Mouse (Mus musculus) midbrain, embryonic 11.5 days (tissue): Measurements from ENCODE around the gene Asap2. TPM values are rescaled to one million over a fixed set of nuclear protein-coding genes. Genes with fewer than 3 reads are reported as not detected.

Experiments
- ATAC-seq: fragments of 200-750 bp; cut with Nextera tagmentation; 2 replicates; pipeline ENCODE4 v1.8.0; 2017; ENCODE audit warnings: moderate TSS enrichment, moderate library complexity; ENCODE audit not compliant: low FRiP score
- DNase-seq: peaks from one replicate; pipeline ENCODE4 v3.0.0; 2015; ENCODE audit warnings: low spot score; ENCODE audit errors: missing footprints
- H3K27ac ChIP-seq: fragments of 300-500 bp; sonication (generic); 2 replicates; pipeline ENCODE4 v1.5.1; 2014; ENCODE audit warnings: low read depth, low read length
- H3K27me3 ChIP-seq: fragments of 300-500 bp; sonication (generic); 2 replicates; pipeline ENCODE4 v1.6.1; 2014; ENCODE audit warnings: mild to moderate bottlenecking, low read length, moderate library complexity, mixed read lengths; ENCODE audit not compliant: control insufficient read depth, insufficient read depth
- H3K36me3 ChIP-seq: fragments of 300-500 bp; sonication (generic); 2 replicates; pipeline ENCODE4 v1.6.1; 2014; ENCODE audit warnings: mild to moderate bottlenecking, low read length, moderate library complexity, mixed read lengths; ENCODE audit not compliant: control insufficient read depth, insufficient read depth
- H3K4me1 ChIP-seq: fragments of 300-500 bp; sonication (generic); 2 replicates; pipeline ENCODE4 v1.6.1; 2014; ENCODE audit warnings: low read length; ENCODE audit not compliant: control insufficient read depth, insufficient read depth
- H3K4me2 ChIP-seq: fragments of 300-500 bp; sonication (generic); 2 replicates; pipeline ENCODE4 v1.6.1; 2014; ENCODE audit warnings: mild to moderate bottlenecking, moderate library complexity
- H3K4me3 ChIP-seq: fragments of 300-500 bp; sonication (generic); 2 replicates; pipeline ENCODE4 v1.5.1; 2014; ENCODE audit warnings: low read depth, low read length
- H3K9ac ChIP-seq: fragments of 300-500 bp; sonication (generic); 2 replicates; pipeline ENCODE4 v1.6.1; 2014; ENCODE audit warnings: low read length
- H3K9me3 ChIP-seq: fragments of 300-500 bp; sonication (generic); 2 replicates; pipeline ENCODE4 v1.6.1; 2016; ENCODE audit warnings: low read length; ENCODE audit not compliant: control insufficient read depth
- WGBS: fragments of 180-500 bp; shearing (Covaris S2); extraction: QIAGEN DNeasy Blood & Tissue Kit; methylation state at CpG from one replicate; pipeline ENCODE4 v1.1.7; 2014; 5-methylcytosine and 5-hydroxymethylcytosine counted together
- polyA plus RNA-seq: library from polyadenylated mRNA; unstranded; fragments of >200 nt; fragmentation: Nextera tagmentation; extraction: Ambion mirVana; gene quantifications from 2 replicates; pipeline ENCODE4 v1.2.1, GENCODE M21; 2014

Asap2 gene
- polyA plus RNA-seq, 1 experiment from 2014 or later = 16.0 TPM

GRCm38 (mm10) chr12:21159304-21159703 lies 169.0 kb downstream of the Asap2 start:
- no peaks in the 10 kb centered on the region for H3K9me3 ChIP-seq
- WGBS = 73% methylated on average over 7 of the region's 7 CpGs
- peaks cover 2% of the 10 kb centered on the region; the same call in 1 of the 2 replicates for H3K4me1 ChIP-seq
- H3K36me3 ChIP-seq = no peaks in the 10 kb centered on the region
- no peak overlapping the region for H3K4me2 ChIP-seq
- ATAC-seq (no peak), DNase-seq (no peak)
- H3K9ac ChIP-seq = no peak overlapping the region
- no peaks in the 10 kb centered on the region for H3K27me3 ChIP-seq
- no peak overlapping the region for H3K4me3 ChIP-seq
- H3K27ac ChIP-seq = no peak overlapping the region

DNA sequence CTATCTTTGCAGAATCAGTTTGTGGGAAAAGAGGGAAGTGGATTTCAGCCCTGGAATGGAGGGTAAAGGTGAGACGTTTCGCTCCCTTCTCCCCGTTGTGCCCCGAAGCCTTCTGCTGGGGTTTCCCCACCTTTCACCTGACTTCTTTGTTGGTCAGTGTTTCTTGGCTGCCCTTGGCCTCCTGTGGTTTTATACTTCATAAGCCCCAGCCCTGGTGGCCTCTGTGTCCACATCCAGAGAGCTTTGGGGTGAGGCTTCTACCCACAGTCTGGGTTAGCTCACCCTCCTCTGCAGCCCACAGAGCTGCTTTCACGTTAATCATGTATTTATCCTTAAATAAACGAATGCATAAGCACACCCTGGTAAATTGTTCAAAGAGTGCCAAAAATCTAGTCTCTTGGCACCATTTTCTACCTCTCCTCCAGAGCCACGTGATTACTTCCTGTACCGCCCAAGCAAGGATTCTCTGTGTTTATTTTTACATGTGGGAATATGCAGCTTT lies 170.1 kb downstream of the Asap2 start:
- Histone ChIP-seq H3K27me3 (no peaks in the 10 kb centered on the region), H3K9me3 (no peaks in the 10 kb centered on the region), H3K4me3 (no peak overlapping the region), H3K9ac (no peak overlapping the region), H3K4me2 (no peak overlapping the region), H3K4me1 (no peaks in the 10 kb centered on the region), H3K27ac (no peak overlapping the region), H3K36me3 (no peaks in the 10 kb centered on the region)
- DNase-seq (no peak), ATAC-seq (no peak)
- 86% methylated on average over 8 of the region's 8 CpGs for WGBS

GRCm38 (mm10) chr12:21161841-21162240 lies 171.6 kb downstream of the Asap2 start:
- H3K36me3 ChIP-seq = no peaks in the 10 kb centered on the region
- no peaks in the 10 kb centered on the region for H3K4me1 ChIP-seq
- 91% methylated on average over 4 of the region's 4 CpGs for WGBS
- DNase-seq = no peak
- no peaks in the 10 kb centered on the region for H3K27me3 ChIP-seq
- no peak overlapping the region for H3K9ac ChIP-seq
- no peak for ATAC-seq
- no peak overlapping the region for H3K4me3 ChIP-seq
- no peaks in the 10 kb centered on the region for H3K9me3 ChIP-seq
- H3K4me2 ChIP-seq = no peak overlapping the region
- no peak overlapping the region for H3K27ac ChIP-seq

- Histone ChIP-seq H3K9me3 (no peaks in the 10 kb centered on the region), H3K27ac (no peak overlapping the region), H3K4me3 (no peak overlapping the region), H3K4me2 (no peak overlapping the region), H3K9ac (no peak overlapping the region), H3K27me3 (no peaks in the 10 kb centered on the region), H3K36me3 (no peaks in the 10 kb centered on the region), H3K4me1 (0 out of 2 replicates have a peak, but pooled peaks cover 2% of the 10 kb centered on the region)
- WGBS = 84% methylated on average over 3 of the region's 3 CpGs
- DNase-seq = no peak
- ATAC-seq = no peak
Observed at GRCm38 (mm10) chr12:21163706-21164105, 173.4 kb downstream of the Asap2 start.

DNA sequence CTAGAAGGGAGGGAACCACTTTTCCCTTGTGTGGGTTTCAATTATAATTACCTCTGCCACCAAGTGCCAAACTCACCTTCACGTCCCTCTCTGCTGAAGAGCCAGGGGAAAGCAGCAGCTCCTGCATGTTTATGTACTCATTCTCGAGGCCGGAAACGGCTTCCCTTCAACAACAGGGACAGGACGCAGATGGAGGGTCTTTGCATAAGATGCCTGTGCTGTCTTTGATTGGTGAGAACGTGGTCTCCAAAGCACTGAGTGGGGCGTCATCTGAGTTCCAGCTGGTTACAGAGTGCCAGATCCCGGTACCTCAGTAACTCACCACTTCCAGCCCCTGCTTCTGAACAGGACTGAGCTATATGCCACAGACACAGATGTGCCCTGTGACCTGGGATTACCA lies 174.0 kb downstream of the Asap2 start:
- Histone ChIP-seq H3K36me3 (no peaks in the 10 kb centered on the region; the same call in 1 of the 2 replicates), H3K4me2 (no peak overlapping the region), H3K4me3 (no peak overlapping the region), H3K27me3 (no peaks in the 10 kb centered on the region), H3K9me3 (no peaks in the 10 kb centered on the region), H3K4me1 (0 out of 2 replicates have a peak, but pooled peaks cover 2% of the 10 kb centered on the region), H3K9ac (no peak overlapping the region), H3K27ac (no peak overlapping the region)
- ATAC-seq = 0 out of 2 replicates have a peak, but pooled peaks have one; percentile 5
- WGBS = 75% methylated on average over 8 of the region's 8 CpGs
- DNase-seq = no peak

DNA sequence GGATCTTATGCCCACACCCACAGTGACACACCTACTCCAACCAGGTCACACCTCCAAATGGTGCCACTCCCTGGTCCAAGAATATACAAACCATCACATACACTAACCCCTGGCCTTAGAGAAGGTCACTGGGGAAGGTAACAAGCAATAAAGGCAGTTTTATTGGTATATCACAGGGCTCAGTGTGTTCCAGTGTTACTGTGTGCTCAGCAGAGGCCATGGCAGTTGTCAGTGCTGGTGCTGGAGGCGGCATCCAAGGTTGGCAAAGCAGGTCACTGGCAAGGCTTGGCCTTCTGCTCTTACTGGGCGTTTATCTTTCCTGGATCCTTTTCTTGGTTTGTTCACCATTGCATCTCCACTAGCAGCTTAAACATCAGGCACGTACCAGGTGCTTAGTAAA lies 174.9 kb downstream of the Asap2 start:
- H3K9ac ChIP-seq = no peak overlapping the region
- H3K27ac ChIP-seq = no peak overlapping the region
- 0 out of 2 replicates have a peak, but pooled peaks cover 2% of the 10 kb centered on the region for H3K4me1 ChIP-seq
- H3K27me3 ChIP-seq = no peaks in the 10 kb centered on the region
- H3K4me2 ChIP-seq = no peak overlapping the region
- H3K36me3 ChIP-seq = peaks cover 3% of the 10 kb centered on the region; the same call in 1 of the 2 replicates
- DNase-seq = no peak
- ATAC-seq = no peak
- no peak overlapping the region for H3K4me3 ChIP-seq
- 88% methylated on average over 3 of the region's 3 CpGs for WGBS
- H3K9me3 ChIP-seq = no peaks in the 10 kb centered on the region

DNA sequence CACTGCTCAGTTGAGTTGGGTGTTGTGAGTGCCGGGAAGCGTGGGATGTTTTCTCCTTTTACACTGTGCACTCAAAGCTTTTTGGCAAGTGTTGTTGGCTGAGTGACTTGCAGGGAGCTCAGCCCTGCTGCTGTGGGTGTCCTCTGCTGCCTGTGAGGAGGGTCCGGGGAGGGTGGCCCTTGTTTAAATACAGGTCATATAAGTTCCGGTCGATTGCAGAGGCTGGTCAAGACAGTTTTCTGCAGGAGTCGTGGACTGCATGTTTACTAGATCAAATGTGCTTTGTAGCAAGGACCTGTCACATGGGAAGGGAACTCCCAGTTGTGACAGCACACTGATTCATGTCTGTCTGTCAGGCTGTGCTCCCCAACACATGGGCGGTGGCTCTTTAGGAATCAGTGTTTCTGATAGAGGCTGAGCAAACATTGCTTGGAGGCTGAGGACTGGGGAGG lies 175.7 kb downstream of the Asap2 start:
- Histone ChIP-seq H3K4me1 (0 out of 2 replicates have a peak, but pooled peaks cover 2% of the 10 kb centered on the region), H3K4me2 (no peak overlapping the region), H3K4me3 (no peak overlapping the region), H3K9me3 (no peaks in the 10 kb centered on the region), H3K27me3 (no peaks in the 10 kb centered on the region), H3K36me3 (peaks cover 3% of the 10 kb centered on the region; the same call in 1 of the 2 replicates), H3K27ac (no peak overlapping the region), H3K9ac (no peak overlapping the region)
- ATAC-seq = no peak
- no peak for DNase-seq
- WGBS = 80% methylated on average over 7 of the region's 7 CpGs

- Histone ChIP-seq H3K4me2 (no peak overlapping the region), H3K9ac (no peak overlapping the region), H3K4me1 (0 out of 2 replicates have a peak, but pooled peaks cover 2% of the 10 kb centered on the region), H3K4me3 (no peak overlapping the region), H3K9me3 (no peaks in the 10 kb centered on the region), H3K36me3 (peaks cover 3% of the 10 kb centered on the region; the same call in 1 of the 2 replicates), H3K27ac (no peak overlapping the region), H3K27me3 (no peaks in the 10 kb centered on the region)
- WGBS = 72% methylated on average over 6 of the region's 6 CpGs
- DNase-seq = no peak
- ATAC-seq = no peak
Observed at GRCm38 (mm10) chr12:21166884-21167575, 176.8 kb downstream of the Asap2 start.

DNA sequence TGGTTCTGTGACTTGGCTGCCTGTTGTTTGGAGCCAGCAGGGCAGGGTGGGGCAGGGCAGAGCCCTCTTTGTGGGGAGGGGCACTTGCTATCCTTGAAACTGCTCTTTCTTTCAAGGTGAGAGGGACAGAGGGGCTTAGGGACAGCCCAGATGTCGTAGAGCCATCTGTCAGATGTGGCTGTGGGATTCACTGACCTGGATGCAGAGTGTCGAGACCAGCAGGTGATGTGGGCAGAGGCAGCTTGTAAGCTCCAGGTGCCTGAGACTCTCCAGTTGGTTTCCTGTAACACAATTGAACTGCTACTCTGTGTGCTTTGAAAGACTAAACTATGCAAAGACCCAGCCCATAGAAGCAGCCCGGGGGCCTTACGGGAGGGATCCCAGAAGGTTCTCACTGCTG lies 177.5 kb downstream of the Asap2 start:
- 89% methylated on average over 4 of the region's 4 CpGs for WGBS
- H3K9me3 ChIP-seq = no peaks in the 10 kb centered on the region
- no peak overlapping the region for H3K27ac ChIP-seq
- H3K4me1 ChIP-seq = 0 out of 2 replicates have a peak, but pooled peaks cover 2% of the 10 kb centered on the region
- DNase-seq (no peak), ATAC-seq (no peak)
- H3K36me3 ChIP-seq = peaks cover 3% of the 10 kb centered on the region; the same call in 1 of the 2 replicates
- H3K4me2 ChIP-seq = no peak overlapping the region
- no peaks in the 10 kb centered on the region for H3K27me3 ChIP-seq
- H3K9ac ChIP-seq = no peak overlapping the region
- H3K4me3 ChIP-seq = no peak overlapping the region
